Mouse (Mus musculus) heart, adult 2 months (tissue): Measurements from ENCODE around the gene Gkn2. TPM values are rescaled to one million over a fixed set of nuclear protein-coding genes. Genes with fewer than 3 reads are reported as not detected.

ENCODE experiments used
- DNase-seq, 2 experiments: peaks; one replicate each; pipeline ENCODE4 v3.0.0; 2021
- H3K27ac ChIP-seq: fragments of 200-600 bp; 2 replicates; pipeline ENCODE4 v1.8.1; 2022
- H3K27me3 ChIP-seq: fragments of 200-500 bp; 2 replicates; pipeline ENCODE4 v1.6.1; 2012; ENCODE audit warnings: mild to moderate bottlenecking, low read length, inconsistent platforms, mixed read lengths; ENCODE audit not compliant: control insufficient read depth, insufficient read depth
- H3K36me3 ChIP-seq: fragments of 200-500 bp; 2 replicates; pipeline ENCODE4 v1.6.1; 2012; ENCODE audit warnings: low read length, inconsistent platforms; ENCODE audit not compliant: control insufficient read depth, insufficient read depth
- H3K4me1 ChIP-seq: fragments of 200-500 bp; 2 replicates; pipeline ENCODE4 v1.6.1; 2011; ENCODE audit warnings: low read length; ENCODE audit not compliant: control insufficient read depth, insufficient read depth
- H3K4me3 ChIP-seq: fragments of 200-600 bp; 2 replicates; pipeline ENCODE4 v1.8.1; 2022
- H3K79me2 ChIP-seq: fragments of 200-500 bp; replicated peaks from 2 replicates; pipeline ENCODE4 v1.6.1; 2012; ENCODE audit warnings: mild to moderate bottlenecking, inconsistent platforms, low read length, moderate library complexity, mixed read lengths; ENCODE audit not compliant: control insufficient read depth, insufficient read depth
- H3K9ac ChIP-seq: fragments of 200-500 bp; 2 replicates; pipeline ENCODE4 v1.6.1; 2012; ENCODE audit warnings: low read depth, mild to moderate bottlenecking, control low read depth, inconsistent platforms, low read length, mixed read lengths
- CTCF ChIP-seq: fragments of 200-600 bp; IDR thresholded peaks from 2 replicates; pipeline ENCODE4 v1.8.1; 2022; ENCODE audit warnings: antibody characterized with exemption, mild to moderate bottlenecking, moderate library complexity
- EP300 ChIP-seq: fragments of 200-500 bp; IDR thresholded peaks from 2 replicates; pipeline ENCODE4 v1.6.1; 2011; ENCODE audit warnings: low read depth, low read length, control low read depth; ENCODE audit not compliant: insufficient read depth
- POLR2A ChIP-seq: fragments of 200-500 bp; IDR thresholded peaks from 2 replicates; pipeline ENCODE4 v1.6.1; 2011; ENCODE audit warnings: mild to moderate bottlenecking, low read depth, low read length, control low read depth; ENCODE audit not compliant: insufficient read depth
- WGBS: fragments of 180-500 bp; shearing (Covaris S2); methylation state at CpG from one replicate; pipeline ENCODE4 v1.1.7; 2018; 5-methylcytosine and 5-hydroxymethylcytosine counted together
- intact Hi-C: fragments of 180-260 bp; cut with DNase I; formaldehyde crosslinking; loops from one replicate; pipeline ENCODE4 v1.15.1; 2025
- polyA plus RNA-seq: library from polyadenylated mRNA; depleted of rRNA; stranded (reverse); fragments of >200 nt; gene quantifications from 2 replicates; pipeline ENCODE4 v1.2.3, GENCODE M21; 2012
- total RNA-seq, 2 experiments: library from RNA; stranded (reverse); gene quantifications; 2 replicates each; pipeline ENCODE4 v1.2.3; 2021

Gene Gkn2
- total and polyA plus RNA-seq, 3 experiments = not detected

- Histone ChIP-seq H3K36me3 (no peaks in the 10 kb centered on the region), H3K4me1 (no peaks in the 10 kb centered on the region), H3K79me2 (no peaks in the 10 kb centered on the region), H3K27ac (no peak overlapping the region), H3K27me3 (peaks cover 2% of the 10 kb centered on the region; the same call in 1 of the 2 replicates), H3K9ac (no peak overlapping the region), H3K4me3 (no peak overlapping the region)
- no peak for DNase-seq
- WGBS = 48% methylated on average over 8 of the region's 8 CpGs
- TF ChIP-seq POLR2A (no peak), EP300 (no peak), CTCF (no peak)
- intact Hi-C loops = no loop called here
Measured at GRCm38 (mm10) chr6:87393466-87394205, 20.5 kb downstream of the Gkn2 start.

GRCm38 (mm10) chr6:87394783-87395182 is 21.6 kb downstream of the Gkn2 start:
- no peaks in the 10 kb centered on the region for H3K79me2 ChIP-seq
- no peak overlapping the region for H3K4me3 ChIP-seq
- peaks cover 2% of the 10 kb centered on the region; the same call in 1 of the 2 replicates for H3K27me3 ChIP-seq
- 74% methylated on average over 9 of the region's 9 CpGs for WGBS
- H3K4me1 ChIP-seq = peaks cover 2% of the 10 kb centered on the region
- H3K27ac ChIP-seq = no peak overlapping the region
- TF ChIP-seq EP300 (no peak), CTCF (no peak), POLR2A (no peak)
- DNase-seq = no peak
- H3K36me3 ChIP-seq = no peaks in the 10 kb centered on the region
- H3K9ac ChIP-seq = no peak overlapping the region
- intact Hi-C loops = loop anchor here (5.0 kb wide), 2 partner anchors 128 to 278 kb away; partner anchors contain the start of gene Aplf

- TF ChIP-seq EP300 (peak; percentile 44; the same call in 1 of the 2 replicates), CTCF (peak; percentile 98; the same call in 1 of the 2 replicates), POLR2A (no peak)
- intact Hi-C loops = loop anchor here (5.0 kb wide), 2 partner anchors 123 to 273 kb away; partner anchors contain the start of gene Aplf
- H3K4me1 ChIP-seq = peaks cover 2% of the 10 kb centered on the region
- no peaks in the 10 kb centered on the region for H3K79me2 ChIP-seq
- DNase-seq = peak; percentile 59 to 79
- peaks cover 2% of the 10 kb centered on the region; the same call in 1 of the 2 replicates for H3K27me3 ChIP-seq
- no peak overlapping the region for H3K27ac ChIP-seq
- WGBS = 1% methylated on average over 5 of the region's 5 CpGs
- H3K36me3 ChIP-seq = no peaks in the 10 kb centered on the region
- no peak overlapping the region for H3K4me3 ChIP-seq
- no peak overlapping the region for H3K9ac ChIP-seq
Measured at GRCm38 (mm10) chr6:87399137-87399536, 26.0 kb downstream of the Gkn2 start.

- intact Hi-C loops = loop anchor here (5.0 kb wide), 2 partner anchors 122 to 272 kb away; partner anchors contain the start of gene Aplf
- Histone ChIP-seq H3K36me3 (no peaks in the 10 kb centered on the region), H3K79me2 (no peaks in the 10 kb centered on the region), H3K9ac (no peak overlapping the region), H3K4me1 (peaks cover 2% of the 10 kb centered on the region), H3K4me3 (no peak overlapping the region), H3K27me3 (peaks cover 2% of the 10 kb centered on the region; the same call in 1 of the 2 replicates), H3K27ac (no peak overlapping the region)
- 30% methylated on average over 4 of the region's 4 CpGs for WGBS
- DNase-seq = no peak
- TF ChIP-seq POLR2A = no peak
- TF ChIP-seq CTCF = no peak
- no peak for TF ChIP-seq EP300
Measured at GRCm38 (mm10) chr6:87399886-87400566, 26.9 kb downstream of the Gkn2 start.

- H3K36me3 ChIP-seq = no peaks in the 10 kb centered on the region
- TF ChIP-seq POLR2A (no peak), EP300 (no peak), CTCF (no peak)
- no peaks in the 10 kb centered on the region for H3K27me3 ChIP-seq
- H3K4me3 ChIP-seq = no peak overlapping the region
- H3K9ac ChIP-seq = no peak overlapping the region
- DNase-seq = no peak
- no peaks in the 10 kb centered on the region for H3K79me2 ChIP-seq
- intact Hi-C loops = no loop called here
- peaks cover 2% of the 10 kb centered on the region for H3K4me1 ChIP-seq
- no peak overlapping the region for H3K27ac ChIP-seq
- 25% methylated on average over 6 of the region's 6 CpGs for WGBS
Measured at GRCm38 (mm10) chr6:87401456-87401855, 28.3 kb downstream of the Gkn2 start.

- whole genome bisulfite sequencing = 44% methylated on average over 3 of the region's 3 CpGs
- H3K36me3 ChIP-seq = no peaks in the 10 kb centered on the region
- DNase-seq = no peak
- no peak overlapping the region for H3K9ac ChIP-seq
- H3K79me2 ChIP-seq = no peaks in the 10 kb centered on the region
- H3K27ac ChIP-seq = no peak overlapping the region
- H3K4me1 ChIP-seq = no peaks in the 10 kb centered on the region
- H3K4me3 ChIP-seq = no peak overlapping the region
- TF ChIP-seq CTCF (no peak), POLR2A (no peak)
- no peaks in the 10 kb centered on the region for H3K27me3 ChIP-seq
- intact Hi-C loops = no loop called here
Measured at GRCm38 (mm10) chr6:87412011-87412410, 38.9 kb downstream of the Gkn2 start.
